Mouse (Mus musculus) liver, adult (tissue): Measurements from ENCODE around the gene Pdzd7.

Experiments
- GATA4 ChIP-seq: IDR thresholded peaks from 2 replicates; pipeline ENCODE4 v1.6.1; 2014; ENCODE audit warnings: mild to moderate bottlenecking, low read length; ENCODE audit not compliant: insufficient replicate concordance

Gene Pdzd7

DNA sequence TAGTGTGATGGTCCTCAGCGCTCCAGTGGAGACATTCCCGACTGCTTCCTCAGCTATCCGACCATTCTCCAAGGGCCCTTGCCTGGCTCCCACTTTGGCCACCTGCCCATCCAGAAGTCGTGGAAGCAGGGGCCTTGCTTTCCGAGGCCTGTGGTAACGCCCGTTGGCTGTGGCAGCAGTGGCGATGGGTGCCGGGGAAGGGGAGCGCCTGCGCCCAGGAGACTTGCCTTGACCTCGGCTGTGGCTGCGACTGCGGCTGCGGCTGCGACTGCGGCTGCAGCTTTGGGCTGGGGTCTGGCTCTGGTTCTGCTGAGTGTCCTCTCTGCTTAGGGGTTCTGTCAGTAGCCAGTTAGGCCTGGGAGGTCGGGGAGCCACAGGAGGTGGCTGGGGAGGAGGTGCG lies 16.8 kb downstream of the Pdzd7 start:
- TF ChIP-seq GATA4: no peak

DNA sequence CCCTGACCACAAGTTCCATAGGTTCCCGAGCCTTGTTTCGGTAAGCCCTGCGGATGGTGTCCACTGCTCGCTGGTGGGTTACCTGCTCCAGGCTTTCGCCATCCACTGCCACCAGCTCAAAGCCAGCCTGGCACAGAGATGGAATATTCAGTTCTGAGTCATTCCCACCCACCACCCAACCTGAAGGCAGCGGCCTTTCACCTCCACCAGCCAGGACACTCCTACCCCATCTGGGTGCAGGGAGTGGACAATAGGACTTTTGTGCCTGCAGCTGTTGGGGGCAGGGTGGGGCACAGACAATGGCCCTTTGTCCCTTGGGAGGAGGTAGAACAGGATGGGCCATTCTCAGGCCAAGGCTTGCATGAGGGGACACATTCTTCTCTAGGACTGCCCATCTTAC lies 17.7 kb downstream of the Pdzd7 start:
- no peak for TF ChIP-seq GATA4

DNA sequence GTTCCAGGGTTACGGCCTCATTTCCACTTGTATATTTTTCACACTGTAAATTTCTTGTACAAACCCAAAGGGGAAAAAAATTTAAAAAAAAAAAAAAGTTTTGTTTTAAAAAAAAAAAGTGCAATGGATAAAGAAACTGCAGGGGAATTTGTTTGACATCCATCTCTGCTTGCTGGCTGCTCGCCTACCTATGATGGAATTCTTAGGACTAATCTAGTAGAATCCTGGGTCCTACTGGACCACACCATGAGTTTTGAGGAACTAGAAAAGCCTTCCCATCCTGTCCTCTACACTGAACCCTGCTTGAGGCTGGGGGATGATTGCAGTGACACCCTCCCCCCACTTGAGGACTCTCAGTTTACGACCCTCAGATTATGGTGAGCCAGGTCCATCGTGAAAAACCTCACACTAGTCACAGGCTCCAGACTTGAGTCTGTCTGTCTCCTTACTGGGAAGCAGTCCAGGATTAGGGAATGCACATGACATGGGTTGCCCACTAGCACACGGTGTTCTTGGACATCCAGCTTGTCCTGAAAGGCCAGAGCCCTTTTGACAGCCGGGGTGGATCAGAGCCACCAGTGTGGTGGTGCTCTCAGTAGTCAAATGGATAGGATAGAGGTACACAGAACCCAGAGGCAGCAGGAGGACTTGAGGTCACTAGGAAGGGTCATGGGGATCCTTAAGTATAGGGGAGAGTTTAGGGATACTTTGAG lies 18.4 kb downstream of the Pdzd7 start:
- no peak for TF ChIP-seq GATA4

DNA sequence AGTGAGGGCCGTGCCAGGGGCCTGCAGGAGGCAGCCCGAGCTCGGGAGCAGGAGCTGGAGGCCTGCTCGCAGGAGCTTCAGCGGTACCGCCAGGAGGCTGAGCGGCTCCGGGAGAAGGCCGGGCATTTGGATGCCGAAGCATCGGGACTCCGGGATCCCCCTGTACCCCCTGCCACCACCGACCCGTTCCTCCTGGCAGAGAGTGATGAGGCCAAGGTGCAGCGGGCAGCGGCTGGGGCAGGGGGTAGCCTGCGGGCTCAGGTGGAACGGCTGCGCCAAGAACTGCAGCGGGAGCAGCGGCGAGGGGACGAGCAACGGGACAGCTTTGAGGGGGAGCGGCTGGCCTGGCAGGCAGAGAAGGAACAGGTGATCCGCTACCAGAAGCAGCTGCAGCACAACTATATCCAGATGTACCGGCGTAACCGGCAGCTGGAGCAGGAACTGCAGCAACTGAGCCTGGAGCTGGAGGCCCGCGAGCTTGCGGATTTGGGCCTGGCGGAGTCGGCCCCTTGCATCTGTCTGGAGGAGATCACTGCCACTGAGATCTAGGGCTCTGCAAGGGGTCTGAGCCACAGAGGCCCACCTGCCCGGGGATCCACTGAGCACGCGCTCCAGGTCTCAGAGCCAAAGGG lies 19.5 kb downstream of the Pdzd7 start:
- TF ChIP-seq GATA4: no peak

DNA sequence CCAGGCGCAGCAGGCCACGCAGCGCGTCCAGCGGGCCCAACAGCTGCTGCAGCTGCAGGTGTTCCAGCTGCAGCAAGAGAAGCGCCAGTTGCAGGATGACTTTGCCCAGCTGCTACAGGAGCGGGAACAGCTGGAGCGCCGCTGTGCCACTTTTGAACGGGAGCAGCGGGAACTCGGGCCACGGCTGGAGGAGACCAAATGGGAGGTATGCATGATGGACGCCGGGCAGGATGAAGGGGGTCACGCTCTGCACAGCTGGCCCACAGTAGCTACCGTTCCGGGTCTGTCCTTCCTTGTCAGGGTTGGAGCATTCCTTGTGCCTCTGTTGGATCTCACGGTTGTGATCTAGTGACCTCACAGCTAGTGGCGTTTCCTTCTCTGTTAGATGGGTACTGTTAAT lies 20.7 kb downstream of the Pdzd7 start:
- TF ChIP-seq GATA4: no peak

DNA sequence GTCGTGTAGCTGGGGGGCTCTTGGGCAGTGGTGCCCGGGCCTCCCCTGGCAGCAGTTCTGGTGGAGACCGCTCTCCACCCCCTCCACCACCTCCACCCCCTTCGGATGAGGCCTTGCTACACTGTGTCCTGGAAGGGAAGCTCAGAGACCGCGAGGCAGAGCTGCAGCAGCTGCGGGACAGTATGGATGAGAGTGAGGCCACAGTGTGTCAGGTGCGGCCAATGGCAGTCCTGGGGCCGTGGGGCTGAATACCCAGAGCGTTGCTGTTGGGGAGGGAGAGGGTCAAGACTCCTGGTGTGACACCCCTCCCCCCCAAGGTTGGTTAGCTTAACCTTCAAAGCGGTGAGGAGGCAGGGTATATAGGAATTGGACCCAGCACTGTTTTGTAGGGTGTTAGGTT lies 21.5 kb downstream of the Pdzd7 start:
- TF ChIP-seq GATA4: no peak

DNA sequence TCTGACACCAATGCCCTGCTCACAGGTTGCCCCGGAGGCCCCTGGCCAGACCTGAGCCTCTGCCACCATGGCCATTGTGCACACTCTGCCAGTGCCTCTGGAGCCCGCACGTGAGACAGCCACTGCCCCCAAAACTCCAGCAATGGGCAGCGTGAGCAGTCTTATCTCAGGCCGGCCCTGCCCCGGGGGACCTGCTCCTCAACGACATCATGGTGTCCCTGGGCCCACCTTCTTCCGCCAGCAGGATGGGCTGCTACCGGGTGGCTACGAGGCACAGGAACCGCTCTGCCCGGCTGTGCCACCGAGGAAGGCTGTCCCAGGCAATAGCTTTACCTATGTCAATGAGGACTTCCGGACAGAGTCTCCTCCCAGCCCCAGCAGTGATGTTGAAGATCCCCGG lies 24.2 kb downstream of the Pdzd7 start:
- no peak for TF ChIP-seq GATA4

DNA sequence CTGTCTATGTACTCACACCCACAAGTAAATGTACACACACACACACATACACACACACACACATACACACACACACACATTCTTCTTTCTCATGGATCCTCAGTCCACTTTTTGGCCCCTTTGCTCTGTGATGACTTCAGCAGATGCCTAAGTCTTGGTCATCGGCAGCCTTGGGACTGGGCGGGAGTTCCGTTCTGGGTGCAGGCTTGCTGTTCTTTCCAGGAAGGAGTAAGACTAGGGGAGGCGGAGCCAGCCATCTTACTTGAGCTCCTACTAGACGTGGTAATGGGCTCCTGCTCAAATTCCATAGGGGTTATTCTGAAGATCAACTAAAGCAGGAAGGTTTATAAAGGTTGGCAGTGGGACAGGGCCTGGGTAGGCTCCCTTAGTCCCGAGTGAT lies 25.2 kb downstream of the Pdzd7 start:
- TF ChIP-seq GATA4: no peak

DNA sequence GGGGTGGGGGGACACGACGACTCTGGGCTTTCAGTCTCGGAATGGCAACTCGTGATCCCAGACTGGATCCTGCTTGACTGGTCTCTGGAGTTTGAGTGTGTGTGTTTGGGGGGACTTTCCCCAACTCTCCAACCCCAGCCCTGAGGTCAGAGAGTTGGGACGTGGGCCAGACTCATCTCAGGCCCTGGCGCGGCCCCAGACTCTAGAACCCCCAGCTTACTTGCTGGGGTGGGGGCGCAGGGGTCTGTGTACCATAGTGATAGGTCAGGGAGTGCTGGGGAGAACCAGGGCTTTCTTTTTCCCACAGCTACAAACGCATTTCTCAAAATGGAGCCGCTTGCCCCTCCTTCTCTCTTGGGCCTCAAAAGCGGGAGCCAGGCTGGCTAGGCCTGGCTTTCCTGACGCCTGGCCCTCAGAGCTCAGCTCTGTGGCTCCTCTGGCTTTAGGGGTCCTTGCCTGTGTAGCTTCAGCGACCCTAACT lies 27.1 kb downstream of the Pdzd7 start:
- no peak for TF ChIP-seq GATA4

DNA sequence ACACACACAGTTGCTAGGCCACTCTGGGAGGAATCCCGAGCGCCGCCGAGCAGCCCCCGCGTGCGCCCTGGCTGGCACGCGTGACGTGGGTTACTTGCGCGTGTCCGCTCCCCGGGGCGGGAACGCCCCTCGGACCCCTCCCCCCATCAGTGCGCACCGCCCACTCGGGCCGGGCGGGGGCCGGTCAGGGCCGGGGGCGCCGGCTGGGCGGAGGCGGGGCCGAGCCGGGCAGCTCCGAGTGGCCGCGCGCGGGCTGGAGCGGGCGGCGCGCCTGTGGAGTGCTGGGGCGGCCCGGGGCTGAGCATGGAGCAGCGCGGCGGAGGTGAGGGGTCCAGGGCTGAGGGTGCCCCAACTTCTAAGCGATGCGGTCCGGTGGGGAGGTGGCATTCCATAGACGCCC lies 27.6 kb downstream of the Pdzd7 start:
- TF ChIP-seq GATA4: no peak

DNA sequence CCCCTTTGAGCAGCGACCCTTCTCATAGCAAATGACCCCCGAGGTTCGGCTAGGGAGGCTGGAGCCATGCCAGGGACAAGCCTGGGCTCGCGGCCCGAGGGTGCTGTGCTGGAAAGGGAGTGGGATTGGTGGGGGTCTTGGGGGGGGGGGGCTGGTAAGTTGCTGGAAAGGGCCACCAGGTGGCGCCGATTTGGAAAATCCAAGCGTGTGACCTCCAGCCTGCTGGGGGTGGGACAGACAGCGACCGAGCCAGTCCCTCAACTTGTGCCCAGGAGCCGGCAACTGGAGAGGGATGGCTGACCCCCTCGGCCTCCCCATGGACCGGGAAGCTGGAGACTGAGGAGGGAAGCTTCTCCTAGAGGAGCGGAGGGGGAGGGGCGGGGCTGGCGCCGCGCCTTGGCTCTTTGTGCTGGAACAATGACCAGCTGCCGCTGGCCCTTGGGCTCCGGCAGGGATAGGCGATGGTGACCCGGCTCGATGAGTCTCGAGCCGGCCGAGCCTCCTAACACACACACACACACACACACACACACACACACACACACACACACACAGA lies 28.2 kb downstream of the Pdzd7 start:
- TF ChIP-seq GATA4: no peak

DNA sequence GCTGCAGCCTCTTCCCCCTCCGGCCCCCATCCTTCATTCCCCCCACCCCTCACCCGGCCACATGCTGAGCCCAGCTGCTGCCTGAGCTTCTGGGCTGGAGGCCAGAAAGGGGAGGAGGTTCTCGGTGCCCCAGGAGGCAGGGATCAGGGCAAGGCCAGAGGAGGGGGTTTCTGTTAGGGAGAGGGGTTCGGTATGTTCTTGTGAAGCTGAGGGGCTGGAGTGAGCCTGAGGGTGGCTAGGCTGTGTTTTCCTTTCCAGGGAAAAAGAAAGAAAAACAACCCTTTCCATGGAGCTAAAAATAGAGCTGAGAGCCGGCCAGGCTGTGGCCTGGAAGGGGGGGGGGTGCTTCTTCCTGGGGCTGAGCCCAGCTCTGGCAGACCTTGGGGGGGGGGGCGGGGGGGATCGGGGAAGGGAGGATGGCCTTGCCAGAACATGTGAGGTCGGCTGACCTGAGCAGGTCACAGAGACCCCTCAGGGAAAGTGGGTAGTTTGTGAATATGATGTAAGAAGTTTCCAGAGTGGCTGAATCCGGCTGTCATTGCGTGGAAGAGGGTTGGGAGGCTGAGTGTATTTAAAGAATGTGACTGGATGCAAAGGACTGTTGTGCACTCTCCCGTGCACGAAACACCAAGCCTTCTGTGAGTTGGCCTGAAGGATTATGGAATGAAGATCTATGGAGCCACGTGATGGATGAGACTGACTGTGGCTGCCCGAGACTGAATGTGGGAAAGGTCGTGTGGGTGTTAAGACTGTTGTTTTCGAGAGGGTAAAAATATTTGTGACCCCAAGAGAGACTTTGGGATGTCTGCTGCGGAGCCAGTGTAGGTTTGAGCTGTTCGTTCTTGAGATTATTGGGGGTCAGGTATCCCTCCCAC lies 28.9 kb downstream of the Pdzd7 start:
- no peak for TF ChIP-seq GATA4

DNA sequence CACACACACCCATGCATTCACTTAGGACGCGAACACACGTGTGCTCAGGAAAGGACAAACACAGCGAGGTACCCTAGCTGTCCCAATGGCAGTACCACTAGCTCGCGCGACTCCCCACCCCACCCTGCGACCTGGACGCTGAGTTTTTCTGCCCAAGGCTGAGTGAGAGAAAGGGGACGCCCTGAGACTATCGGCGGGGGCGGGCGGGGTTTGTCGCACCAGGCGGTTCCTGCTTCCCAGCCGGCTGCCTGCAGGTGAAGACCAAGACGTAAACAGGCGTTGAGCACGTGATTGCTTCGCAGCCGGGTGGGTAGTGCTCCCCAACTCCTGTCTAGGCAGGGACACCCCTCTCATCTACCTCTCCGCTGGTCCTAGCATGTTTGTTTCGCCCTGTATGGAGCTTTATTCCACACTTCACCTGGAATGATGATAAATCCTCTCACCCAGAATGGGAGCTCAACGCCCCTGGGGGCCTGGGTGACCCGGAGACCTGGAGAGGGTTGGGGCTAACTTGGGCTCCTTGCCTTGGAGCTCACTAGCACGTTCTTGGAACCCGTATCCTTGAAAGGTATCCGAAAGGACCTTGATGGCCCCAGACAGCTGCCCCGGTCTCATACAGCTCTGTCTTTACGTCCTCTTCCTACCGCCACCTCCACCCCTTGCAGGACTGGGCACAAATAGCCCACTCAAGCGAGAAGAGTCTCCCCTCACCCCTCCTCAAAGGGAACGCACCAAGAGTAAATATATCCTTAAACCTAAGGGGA lies 29.8 kb downstream of the Pdzd7 start:
- no peak for TF ChIP-seq GATA4

DNA sequence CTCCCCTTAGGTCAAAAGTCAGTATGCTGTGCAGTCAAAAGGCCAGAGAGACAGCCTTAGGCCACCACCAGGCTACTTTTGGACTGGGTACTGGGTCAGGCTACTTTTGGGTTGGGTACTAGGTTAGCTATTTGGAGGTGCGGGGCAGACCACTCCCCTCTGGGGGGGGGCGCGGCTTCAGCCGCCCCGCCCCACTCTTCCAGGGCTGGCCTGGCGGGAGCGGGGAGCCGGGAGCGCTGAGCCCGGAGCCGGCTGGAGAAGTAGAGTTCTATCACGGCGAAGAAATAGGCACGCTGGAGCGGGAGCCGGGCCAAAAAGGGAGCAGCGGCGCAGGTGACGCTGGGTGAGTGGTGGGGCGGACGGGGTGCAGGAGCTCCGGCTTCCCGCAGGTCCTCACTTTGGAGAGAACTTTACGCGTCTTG lies 30.5 kb downstream of the Pdzd7 start:
- TF ChIP-seq GATA4: no peak
